Mouse (Mus musculus) gastrocnemius, adult 18-20 months (tissue): ENCODE data around the gene Tpi1. TPM values are rescaled to one million over a fixed set of nuclear protein-coding genes. Genes with fewer than 3 reads are reported as not detected.
A peak's percentile ranks its signal among the peaks of the same experiment; 100 is the strongest.

Source experiments
- DNase-seq: peaks from one replicate; pipeline ENCODE4 v3.0.0; 2021; ENCODE audit warnings: low spot score
- long read RNA-seq, 2 experiments: library from polyadenylated mRNA; stranded (forward); transcript quantifications; one replicate each; pipeline ENCODE4 v2.0.0; 2021
- total RNA-seq, 2 experiments: library from RNA; stranded (reverse); gene quantifications; 2 replicates each; pipeline ENCODE4 v1.2.3; 2021

The Tpi1 gene
- total RNA-seq: 1,000 to 10,000 TPM; 2,056 to 2,236 TPM
- long read RNA-seq, experiment 1, transcript Tpi1-201 (2 exons, 486 nt): minor isoform, 18 of 2,987 reads
- long read RNA-seq, experiment 1, transcript Tpi1-205 (7 exons, 1,607 nt): major isoform, 2,689 of 2,987 reads
- long read RNA-seq, experiment 1, transcript Tpi1-203 (6 exons, 802 nt): minor isoform, 149 of 2,987 reads
- long read RNA-seq, experiment 1, partial matches to known transcripts: 37 of 2,987 reads
- long read RNA-seq, experiment 1, other reads (novel, unspliced or antisense): 94 of 2,987 reads
- long read RNA-seq, experiment 2, transcript Tpi1-201 (2 exons, 486 nt): minor isoform, 10 of 1,887 reads
- long read RNA-seq, experiment 2, transcript Tpi1-205 (7 exons, 1,607 nt): major isoform, 1,687 of 1,887 reads
- long read RNA-seq, experiment 2, transcript Tpi1-203 (6 exons, 802 nt): minor isoform, 93 of 1,887 reads
- long read RNA-seq, experiment 2, partial matches to known transcripts: 23 of 1,887 reads
- long read RNA-seq, experiment 2, other reads (novel, unspliced or antisense): 74 of 1,887 reads

- DNase-seq: peak; percentile 97
Measured at GRCm38 (mm10) chr6:124813933-124814332, at the start of gene Tpi1. Gene Tpi1 (minus strand): TSS chr6:124814296.

- no peak for DNase-seq
Measured at GRCm38 (mm10) chr6:124863125-124863657, 49.1 kb upstream of the Tpi1 start.

GRCm38 (mm10) chr6:124862406-124863124 lies 48.5 kb upstream of the Tpi1 start:
- DNase-seq: no peak

DNA sequence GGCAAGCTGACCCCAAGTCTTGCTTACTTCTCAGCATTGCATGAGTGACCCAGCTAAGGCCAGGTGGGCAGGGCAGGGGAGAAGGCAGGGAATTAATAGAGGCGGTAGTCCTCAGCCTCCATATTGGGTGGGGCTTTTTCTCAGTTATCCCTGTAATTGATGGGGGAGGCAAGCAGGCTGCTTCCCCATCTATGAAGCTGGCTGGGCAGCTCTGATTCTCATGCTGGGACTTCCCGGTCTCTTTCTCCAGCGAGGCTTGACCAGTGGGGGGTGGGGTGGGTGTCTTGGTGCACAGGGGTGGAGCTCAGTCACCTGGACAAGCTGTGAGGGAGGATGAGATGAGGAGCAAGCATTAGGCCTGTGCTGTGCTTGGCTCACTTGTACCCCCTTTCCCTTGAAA lies 47.7 kb upstream of the Tpi1 start:
- DNase-seq: no peak

DNA sequence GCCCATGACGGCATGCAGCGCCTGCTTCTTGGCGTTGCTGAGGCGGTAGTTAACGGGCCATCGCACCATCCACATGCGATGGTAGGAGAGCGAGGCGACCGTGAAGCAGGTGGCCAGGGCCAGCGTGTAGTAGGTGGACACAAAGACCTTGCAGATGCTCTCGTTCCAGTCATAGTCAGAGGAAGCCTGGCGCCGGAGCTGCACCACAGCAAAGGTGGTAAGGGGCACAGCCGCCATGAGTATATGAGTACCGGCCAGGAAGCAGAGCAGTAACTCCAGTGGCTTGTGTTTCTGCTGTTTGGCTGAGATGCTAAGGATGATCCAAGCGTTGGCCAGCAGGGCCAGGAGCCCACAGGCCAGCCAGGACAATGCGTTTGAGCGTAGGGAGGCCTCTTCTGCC lies 47.2 kb upstream of the Tpi1 start:
- DNase-seq: no peak

DNA sequence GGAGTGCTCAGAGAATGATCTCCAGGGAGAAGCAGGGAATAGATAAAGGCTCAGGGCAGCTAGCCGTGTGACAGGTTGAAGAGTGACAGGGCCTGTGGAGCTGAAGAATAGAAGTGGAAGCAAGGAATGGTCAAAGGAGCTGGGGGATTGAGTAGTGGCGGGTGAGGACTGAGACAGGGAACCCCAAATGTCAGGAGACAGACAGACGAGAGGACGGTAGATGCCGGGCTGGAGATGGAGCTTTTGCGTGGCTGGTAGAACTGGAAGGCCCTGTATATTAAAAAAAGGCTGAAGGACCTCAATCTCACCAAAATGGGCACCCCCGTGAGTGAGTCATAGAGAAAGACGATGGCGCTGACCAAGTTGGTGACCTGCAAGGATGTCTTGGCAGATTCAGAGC lies 46.4 kb upstream of the Tpi1 start:
- no peak for DNase-seq

DNA sequence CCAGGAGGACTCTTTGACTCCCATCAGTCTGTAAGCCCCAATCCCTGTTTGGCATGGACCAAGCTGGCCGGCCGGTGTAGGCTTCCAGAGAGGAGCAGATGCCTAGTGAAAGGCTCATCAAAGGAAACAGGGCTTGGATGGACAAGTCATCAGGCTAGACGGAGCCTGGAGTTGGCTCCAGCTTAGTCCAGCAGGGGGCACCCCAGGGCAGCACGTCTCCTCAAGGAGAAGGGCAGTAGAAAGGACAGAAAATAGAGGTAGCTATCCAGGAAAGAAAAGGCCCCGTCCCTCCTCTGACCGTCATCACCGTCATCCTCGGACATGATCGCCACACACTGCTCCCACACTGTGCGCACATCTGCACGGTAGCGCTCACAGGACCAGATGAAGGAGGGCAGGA lies 45.6 kb upstream of the Tpi1 start:
- peak; percentile 87 for DNase-seq

DNA sequence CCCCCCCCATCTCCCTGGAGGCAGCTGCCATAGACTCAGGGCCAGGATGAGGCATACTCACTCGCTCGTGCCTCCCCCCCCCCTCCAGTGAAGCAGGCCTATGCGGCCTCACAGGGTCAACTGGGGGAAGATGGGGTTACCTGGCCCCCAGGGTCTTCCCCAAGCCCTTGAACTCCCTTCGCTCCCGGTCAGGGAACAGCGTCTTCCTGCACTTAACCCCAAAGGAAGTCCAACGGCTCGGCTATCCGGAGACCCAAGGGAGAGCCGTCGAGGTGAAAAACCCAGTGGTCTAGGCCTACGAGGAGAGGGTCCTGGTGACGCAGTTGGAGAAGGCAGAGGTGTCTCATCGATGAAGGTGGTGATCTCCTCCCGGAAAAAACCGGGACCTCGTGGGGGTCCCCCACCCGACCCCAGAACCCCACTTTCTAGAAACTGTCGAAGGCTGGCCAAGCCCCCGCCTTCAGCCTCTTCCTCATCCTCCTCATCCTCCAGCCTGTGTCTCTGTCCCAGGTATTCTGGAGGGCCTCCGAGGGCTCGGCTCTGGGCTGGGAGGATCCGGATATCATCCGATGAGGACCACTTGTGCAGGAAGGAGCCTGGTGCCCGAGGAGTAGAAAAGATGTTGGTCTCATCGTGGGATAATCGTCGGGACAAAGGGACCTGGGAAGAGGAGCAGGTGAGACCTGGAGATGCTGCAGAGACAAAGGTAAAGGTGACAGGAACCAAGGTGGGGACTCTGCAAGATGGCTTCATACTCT lies 44.6 kb upstream of the Tpi1 start:
- no peak for DNase-seq

DNA sequence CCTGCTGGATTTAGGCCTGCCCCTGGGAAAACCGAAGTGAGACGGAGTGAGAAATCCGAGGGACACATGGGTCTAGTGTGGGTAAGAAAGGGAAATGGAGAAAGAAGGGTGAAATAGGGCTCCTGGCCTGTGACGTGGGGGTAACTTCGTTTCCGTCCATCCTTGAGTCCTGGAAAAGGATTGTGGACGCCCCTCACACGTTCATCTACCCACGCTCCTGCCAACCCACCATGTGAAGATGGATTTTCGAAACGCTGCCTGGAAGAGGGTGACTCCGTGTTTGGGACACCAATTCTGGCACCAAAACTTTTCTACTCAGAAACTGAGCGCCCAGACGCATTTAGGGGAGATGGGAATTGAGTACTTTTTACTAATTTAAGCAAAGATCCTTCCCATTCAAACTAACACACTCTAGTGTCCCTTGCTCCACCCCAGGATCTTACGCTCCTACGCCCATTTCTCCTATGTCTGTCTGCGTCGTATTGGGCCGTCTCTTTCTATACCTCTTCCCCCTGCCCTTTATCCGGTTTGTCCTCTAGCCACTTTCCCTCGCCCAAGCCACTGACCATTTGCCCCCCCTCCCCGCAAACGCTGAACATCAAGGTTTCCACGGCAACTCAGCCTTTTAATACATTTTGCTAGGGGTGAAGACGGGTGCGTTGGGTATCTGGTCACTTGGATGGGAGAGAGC lies 43.9 kb upstream of the Tpi1 start:
- no peak for DNase-seq

DNA sequence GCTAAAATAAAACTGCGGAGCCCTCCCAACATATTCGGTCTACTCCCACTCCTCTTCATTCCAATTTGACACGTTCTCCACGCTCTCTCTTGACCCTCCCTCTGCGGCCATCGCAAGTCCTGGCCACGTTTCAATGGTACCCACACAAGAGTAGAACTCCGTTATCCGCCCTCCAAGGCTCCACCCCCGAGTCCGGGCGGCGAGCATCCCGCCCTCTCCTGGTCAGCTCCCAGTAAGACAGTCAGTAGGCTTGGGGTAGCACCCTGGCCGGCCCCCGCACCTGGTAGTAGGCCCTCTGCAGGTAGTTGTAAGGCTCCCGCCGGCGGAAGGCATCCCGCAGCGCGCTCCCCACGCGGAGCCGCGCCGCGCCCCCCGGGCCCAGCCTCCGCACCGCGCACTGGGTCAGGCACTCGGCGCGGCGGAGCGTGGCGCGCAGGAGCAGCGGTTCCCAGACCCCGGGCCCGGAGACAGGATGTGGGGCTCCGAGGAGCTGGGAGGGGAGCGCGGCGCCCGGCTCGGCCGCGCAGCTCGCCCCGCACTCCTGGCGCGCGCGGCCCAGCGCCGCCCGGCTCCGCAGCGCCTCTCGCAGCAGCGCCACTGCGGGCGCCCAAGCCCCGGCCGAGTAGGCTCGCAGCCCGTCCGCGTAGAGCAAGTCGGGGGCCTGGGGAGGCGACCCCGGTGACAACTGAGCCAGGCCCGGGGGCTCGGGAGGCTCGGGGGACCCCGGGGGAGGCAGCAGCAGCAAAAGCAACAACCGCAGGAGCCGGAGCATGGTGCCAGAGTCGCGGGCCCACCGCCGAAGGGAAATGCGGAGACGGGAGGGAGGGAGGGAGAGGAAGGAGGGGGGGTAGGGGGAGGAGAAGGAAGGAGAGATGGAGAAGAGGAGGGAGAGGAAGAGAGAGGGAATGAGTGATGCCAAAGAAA lies 43.1 kb upstream of the Tpi1 start, which contains the start of gene P3h3:
TSS of gene P3h3 (minus strand) at position 837 of the 924 bp plus-strand sequence.
- peak; percentile 77 for DNase-seq

DNA sequence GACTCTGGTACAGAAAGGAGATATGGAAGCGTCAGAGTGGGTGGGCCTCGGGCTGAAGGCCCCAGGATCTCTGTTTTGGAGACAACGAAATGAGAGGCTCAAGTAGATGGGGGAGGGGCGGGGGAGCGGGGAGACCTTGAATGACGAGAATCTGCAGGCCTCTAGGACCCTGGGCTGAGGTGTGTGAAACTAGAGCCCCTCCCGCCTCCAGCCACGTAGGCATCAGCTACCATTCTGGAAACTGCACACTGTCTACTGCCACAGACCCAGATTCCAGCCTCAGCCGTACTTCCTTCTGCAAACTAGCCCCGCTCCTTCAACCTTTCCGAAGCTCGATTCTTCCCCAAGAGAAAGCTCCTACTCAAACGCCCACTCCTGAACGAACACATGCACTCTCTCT lies 42.2 kb upstream of the Tpi1 start:
- no peak for DNase-seq

- no peak for DNase-seq
Measured at GRCm38 (mm10) chr6:124854647-124855046, 40.6 kb upstream of the Tpi1 start.

DNA sequence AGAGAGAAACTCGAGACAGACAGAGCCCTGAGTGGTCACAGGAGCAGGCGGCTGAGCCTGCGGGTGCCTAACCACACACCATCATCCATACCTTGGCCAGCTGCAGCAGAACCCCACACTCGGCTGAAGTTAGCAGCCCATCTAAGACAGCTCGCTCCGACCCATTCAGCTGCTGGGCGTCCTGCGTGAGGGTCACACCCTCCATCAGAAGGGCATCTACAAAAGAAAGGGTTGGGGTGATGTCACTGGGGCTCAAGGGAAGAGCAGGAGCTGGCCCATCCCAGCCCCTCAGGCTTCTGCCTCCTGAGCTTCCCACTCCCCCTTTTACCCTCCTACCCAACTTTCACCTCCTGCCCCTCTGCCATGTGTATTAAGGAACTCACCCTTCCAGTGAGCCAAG lies 36.4 kb upstream of the Tpi1 start:
- DNase-seq: no peak

DNA sequence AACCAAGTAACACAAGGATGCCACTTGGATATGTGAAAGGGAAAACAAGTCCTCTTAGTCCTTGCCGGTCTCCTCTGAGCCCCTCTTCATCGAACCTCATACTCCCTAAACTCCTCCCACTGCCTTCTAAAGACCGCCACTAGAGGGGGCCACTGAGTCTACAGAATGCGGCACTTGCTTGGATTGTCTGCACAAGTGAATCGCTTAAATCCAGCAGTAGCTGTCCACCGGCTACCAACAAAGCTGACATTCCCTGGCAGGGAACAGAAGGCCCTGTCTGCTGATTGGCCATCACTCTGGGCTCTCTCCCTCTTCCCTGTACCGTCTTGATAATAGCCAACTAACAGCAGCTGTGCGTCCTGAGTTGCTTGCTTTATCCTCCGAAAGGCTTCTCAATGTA lies 33.2 kb upstream of the Tpi1 start:
- peak; percentile 91 for DNase-seq

DNA sequence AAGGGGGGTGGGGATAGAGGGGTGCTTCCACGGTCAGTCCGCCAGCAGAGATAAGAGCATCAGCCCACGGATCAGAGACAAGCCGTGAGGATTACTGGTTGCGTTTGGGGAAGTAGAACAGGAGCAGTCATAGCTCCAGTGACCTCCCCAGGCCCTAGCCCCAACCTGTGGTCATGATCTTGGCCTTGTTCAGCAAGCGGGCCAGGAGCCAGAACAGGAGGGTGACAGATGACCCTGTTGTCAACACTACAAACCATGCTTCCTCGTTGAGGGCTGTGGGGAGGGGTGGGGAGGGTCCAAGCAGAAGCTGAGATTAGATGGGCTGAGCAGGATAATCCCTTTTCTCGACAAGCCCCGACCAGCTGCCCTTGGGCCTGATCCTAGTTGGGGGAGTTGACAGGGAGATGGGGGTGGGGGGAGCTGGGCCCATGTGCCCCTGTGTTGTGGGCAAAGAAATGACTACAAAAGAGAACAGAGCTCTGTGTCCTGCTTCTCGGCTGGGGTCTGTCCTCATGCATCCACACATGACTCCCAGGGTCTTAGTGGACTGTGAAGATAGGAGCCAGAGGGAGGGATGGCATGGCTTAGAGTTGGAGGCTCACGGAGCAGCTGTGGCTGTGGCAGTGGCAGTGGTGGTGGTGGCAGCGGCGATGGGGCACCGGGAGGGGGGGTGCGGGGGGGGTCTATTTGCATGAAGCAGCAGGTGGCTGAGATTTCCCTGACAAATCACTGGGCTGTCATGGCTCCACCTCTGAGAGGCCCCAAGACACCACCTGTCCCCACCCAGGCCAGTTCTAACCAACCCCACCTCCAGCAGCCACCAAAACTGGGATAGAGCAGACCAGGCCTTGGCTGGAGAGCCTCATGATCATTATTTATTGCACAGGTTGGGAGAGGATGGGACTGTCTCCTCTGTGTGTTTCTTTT lies 26.4 kb upstream of the Tpi1 start, which contains the start of gene Gnb3:
TSS of gene Gnb3 (minus strand) at position 35 of the 927 bp plus-strand sequence.
- no peak for DNase-seq

DNA sequence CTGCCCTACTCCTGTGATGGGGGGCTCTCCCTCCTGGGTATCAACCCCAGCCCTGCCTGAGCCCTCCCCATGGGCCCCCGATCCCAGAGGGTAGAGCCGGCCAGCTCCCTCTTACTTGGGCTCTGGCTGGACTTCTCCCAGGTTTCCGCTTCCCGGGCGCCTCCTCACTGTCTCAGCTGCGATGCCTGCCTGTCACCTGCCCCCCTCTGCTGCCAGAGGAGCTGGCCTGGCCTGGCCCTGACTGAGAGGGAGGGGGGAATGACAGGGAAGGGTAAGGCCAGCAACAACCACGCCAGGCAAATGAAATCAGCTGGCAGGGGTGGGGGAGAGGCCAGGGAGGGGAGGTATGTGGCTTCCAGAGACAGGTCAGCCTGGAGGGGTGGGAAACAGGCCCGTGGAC lies 25.7 kb upstream of the Tpi1 start:
- peak; percentile 65 for DNase-seq

GRCm38 (mm10) chr6:124836411-124836810 lies 22.3 kb upstream of the Tpi1 start:
- no peak for DNase-seq

DNA sequence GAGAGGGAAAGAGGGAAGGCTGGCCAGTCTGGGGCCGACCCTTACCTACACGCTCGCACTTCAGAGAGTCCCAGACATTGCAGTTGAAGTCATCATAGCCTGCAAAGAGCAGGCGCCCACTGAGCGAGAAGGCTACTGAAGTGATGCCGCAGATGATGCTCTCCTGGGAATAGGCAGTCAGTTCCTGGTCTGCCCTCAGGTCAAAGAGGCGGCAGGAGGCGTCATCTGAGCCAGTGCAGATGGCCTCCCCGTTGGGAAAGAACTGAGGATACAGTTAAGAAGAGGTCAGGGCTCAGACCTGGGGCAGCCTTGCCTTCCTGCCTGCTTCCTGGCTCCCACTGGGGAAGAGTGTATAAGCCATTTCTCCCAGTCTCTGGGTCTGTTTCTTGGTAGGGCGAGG lies 21.4 kb upstream of the Tpi1 start:
- no peak for DNase-seq
